Mouse (Mus musculus) fibroblast of lung, adult 2 months (primary cell): ENCODE data around the gene Zfp609.
"Not testable (repeated sequence)": the region's sequence is repeated elsewhere in the genome, so short reads cannot be mapped to it uniquely, and the experiment has no call there.

Experiments used
- DNase-seq: peaks from one replicate; pipeline ENCODE4 v3.0.0-alpha.2; 2011; ENCODE audit warnings: low read depth

Gene Zfp609

DNA sequence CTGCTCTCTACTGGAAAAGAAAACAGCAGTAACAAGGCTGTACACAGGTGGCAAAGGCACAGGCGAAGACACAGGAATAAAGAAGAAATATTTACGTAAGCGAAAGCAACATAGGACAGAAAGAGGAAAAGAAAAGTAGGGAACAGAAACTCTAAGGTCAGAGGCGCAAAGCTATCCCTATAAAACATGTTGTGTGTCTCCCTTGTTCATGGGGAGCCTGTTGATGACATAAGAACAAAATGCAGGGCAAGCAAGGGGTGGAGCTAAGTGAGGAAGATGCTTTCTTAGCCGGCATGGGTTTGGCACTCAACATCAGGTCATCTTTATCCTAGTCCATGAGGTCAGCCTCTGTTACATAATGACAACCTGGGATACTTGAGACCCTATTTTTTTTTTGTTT, 109.2 kb downstream of the Zfp609 start:
- no peak for DNase-seq

- no peak for DNase-seq
Measured at GRCm38 (mm10) chr9:65703926-65704595, 123.3 kb downstream of the Zfp609 start.

DNA sequence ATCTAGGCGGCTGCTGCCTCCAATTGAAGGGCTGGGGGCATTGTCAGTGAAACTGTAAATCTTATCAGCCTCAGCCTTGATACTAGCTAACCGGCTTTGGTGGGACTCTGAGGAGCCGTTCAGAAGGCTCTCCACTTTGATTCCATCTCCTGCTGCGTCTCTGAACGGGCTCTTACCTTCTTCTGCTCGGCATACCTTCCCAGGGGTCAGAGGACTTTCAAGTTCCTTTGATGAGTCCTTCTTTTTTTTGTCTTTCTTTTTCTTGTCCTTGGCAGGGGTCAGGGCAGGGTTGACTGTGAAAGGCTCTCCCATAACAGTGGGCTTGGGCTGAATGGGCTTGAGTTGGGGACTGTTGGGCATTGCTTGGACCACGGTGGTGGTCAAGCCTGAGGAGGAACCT, 124.1 kb downstream of the Zfp609 start:
- no peak for DNase-seq

GRCm38 (mm10) chr9:65702286-65702685, 125.1 kb downstream of the Zfp609 start:
- no peak for DNase-seq

- DNase-seq = no peak
Measured at GRCm38 (mm10) chr9:65700504-65700903, 126.9 kb downstream of the Zfp609 start.

DNA sequence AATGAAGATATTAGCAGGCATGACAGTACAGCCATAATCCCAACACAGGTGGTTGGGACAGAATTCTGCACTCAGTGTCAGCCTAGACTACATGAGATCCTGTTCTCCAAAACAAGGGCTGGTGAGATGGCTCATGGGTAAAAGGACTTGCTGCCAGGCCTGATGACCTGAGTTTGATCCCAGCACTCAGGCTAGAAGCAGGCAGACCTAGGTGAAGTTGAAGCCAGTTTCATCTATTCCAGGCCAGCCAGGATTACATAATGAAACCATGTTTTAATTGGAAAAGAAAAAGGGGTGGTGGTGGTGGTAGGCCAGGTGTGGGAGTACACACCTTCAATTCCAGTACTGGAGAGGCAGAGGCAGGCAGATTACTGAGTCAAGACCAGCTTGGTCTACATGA, 129.4 kb downstream of the Zfp609 start:
- DNase-seq = no peak

DNA sequence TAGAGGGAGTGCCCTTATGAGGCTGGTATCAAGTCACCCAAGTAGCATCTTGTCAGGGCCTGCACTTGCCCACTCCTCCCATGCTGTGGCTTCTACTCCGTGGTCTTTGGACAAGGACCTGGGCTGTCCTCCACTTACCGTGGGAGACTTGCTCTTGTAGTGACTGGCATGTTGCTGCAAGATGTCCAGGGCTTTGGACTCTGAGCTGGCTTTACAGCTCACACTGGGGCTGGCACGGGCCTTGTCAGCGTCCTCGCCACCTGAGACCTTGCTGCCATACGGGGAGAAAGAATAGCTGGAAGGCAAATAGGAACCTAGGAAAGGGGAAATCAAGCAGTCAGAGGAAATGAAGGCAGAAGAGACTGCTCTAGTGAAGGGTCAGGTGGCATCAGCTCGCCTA, 130.0 kb downstream of the Zfp609 start:
- no peak for DNase-seq

DNA sequence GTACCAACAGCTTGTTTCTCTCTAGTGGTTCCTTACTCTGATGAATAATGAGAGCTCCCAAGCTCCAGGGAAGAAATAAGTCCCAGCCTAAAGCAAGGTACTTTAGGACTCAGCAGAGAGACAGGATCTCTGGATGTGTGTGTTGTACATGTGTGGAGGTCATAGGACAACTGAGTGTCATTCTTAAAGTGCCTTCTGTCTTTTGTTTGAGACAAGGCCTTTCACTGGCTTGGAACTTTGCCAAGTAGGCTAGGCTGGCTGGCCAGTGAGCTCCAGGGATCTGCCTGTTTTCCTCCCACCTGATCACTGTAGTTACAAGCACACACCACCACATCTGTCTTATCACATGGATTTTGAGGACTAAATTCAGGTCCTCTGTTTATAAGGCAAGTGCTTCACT, 131.0 kb downstream of the Zfp609 start:
- DNase-seq = no peak

- DNase-seq = peak; percentile 71
Measured at GRCm38 (mm10) chr9:65695646-65696045, 131.7 kb downstream of the Zfp609 start.

DNA sequence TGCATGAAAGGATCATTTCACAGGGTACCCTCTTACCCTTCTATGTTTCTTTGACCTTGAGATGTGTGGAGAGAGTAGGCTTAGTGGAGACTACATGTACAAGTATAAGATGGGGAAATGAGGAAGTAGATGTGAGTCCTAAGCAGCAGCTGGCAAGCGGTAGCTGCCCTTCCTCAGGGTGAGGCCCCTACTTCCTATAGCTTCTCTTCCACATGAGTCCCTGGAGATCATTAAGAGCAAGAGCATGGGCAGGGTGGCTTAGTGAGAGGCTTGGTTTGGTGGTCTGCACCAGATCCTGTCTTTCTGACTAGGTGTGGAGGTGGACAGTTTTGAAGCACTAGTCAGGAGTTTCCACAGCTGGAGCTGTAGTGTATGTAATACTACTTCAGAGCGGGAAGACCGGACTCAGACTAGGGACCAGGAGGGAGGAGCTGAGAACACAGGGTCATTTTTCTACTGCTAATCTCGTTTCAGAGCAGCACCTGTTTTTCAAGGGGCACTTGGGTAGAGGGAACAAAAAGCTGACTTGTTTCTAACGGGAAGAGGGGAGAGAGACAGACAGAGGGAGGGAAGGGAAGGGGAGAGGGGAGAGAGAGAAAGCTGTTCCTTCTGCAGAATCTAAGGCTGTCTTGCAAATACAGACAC, 134.3 kb downstream of the Zfp609 start:
- DNase-seq = no peak

GRCm38 (mm10) chr9:65692466-65692865, 134.9 kb downstream of the Zfp609 start:
- no peak for DNase-seq

DNA sequence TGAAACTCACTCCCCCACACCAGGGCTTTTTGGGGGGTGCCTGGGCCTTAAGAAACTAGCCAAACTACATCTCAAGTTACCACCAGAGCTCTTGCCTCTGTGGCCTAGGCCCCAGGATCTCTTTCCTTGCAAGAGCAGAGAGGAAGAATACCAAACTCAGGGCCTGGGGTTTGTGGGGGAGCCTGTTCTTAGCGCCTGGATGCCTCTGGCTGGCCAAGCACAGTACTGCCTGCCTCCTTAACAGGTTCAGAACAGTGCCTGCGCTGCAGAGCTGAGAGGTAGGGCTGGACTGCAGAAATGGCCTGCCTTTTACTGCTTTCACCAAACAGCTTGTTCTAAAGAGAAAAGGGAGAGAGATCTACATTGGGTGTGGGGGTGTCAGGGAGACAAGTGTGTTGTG, 137.5 kb downstream of the Zfp609 start:
- not testable (repeated sequence) for DNase-seq

- DNase-seq = no peak
Measured at GRCm38 (mm10) chr9:65684704-65685103, 142.7 kb downstream of the Zfp609 start.

DNA sequence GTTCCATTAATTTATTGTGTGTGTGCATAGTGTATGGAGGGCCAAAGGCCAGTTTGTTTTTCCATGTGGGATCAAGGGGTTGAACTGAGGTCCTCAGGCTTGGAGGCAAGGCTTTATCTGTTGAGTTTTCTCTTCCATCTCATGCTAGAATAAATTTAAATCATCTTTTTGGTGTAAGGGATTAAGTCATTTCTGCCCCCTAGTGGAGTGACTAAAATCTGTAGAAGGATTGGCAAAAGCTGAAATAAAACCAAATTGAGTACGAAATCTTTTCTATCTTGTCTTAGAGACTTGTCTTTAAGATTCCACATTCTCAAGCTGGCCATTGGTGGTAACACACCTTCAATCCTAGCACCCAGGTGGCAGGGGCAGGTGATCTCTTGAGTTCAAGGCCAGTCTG, 144.4 kb downstream of the Zfp609 start:
- no peak for DNase-seq

DNA sequence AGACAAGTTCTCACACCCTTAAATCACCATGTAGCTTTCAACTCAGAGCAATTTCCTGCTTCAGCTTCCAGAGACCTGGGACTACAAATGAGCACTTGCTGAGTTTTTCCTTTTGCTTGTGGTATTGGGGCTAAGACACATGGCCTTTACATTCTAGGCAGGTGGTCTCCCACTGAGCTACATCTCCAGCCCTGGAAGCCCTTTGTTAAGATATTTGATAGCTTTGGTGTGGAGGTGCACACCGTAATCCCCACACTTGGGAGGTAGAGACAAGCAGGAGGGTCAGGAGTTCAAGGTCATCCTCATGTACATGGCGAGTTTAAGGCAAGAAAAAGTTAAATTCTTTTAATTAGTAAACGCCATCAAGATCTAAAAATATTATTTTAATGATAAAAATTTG, 145.2 kb downstream of the Zfp609 start:
- DNase-seq = no peak

DNA sequence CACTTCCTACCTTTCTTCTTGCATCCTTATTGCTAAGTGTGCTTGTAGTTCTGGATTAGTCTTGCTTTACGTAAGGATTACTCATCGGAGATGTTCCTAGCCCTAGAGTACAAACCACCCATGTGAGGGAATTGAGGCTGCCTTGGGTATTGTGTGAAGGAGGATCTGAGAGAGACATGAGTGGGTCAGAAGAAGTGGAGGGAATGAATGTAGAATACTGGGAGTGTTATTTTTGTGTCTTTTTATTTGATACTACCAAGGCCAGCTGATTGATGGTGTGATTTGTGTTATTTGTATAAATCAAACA, 145.8 kb downstream of the Zfp609 start:
- no peak for DNase-seq

DNA sequence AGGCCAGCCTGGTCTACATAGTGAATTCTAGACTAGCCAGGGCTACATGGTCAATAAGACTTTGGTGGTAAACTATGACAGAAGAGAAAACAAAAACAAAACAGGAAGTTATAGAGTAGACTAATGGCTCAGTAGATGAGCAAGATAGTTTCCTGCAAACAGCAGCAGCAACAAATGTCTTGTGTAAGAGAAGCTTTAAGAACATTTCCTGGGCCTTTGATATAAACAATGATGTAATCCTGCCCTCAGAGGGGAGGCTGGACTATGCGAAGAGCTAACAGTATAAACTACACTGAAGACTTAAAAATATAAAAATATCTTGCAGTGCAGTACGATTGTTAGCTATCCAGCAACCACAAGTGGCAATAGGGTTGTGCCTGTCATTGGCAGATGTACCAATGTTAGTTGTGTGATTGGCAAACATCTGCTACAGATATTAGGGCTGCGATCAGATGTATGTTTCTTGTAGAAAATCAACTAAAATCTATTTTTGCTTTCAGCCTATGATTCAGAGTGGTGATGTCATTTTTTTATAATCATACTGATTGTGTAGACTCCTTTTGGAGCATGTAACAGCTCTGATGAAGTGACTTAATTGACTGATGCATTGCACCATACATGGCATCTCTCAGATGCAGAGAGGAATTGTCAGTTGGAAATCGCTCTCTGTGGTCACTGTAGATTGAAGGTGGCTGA, 146.3 kb downstream of the Zfp609 start:
- no peak for DNase-seq

- DNase-seq = no peak
Measured at GRCm38 (mm10) chr9:65679181-65679761, 148.1 kb downstream of the Zfp609 start.

DNA sequence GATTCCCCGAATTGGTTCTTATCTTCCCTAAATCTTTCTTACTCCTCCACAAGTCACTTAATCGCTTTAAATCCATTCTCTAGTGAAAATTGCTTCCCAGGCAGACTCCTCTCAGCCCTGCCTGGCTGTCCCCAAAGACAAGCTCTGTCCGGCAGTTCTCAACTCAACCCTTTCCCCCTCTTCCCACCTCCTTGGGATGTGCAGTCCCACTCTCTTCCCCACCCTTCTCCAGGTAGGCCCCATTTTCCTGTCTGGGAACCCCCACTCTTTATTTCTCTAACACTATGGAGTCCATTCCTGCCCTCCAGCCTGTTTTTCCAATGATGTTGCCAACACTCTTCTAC, 150.3 kb downstream of the Zfp609 start:
- no peak for DNase-seq

DNA sequence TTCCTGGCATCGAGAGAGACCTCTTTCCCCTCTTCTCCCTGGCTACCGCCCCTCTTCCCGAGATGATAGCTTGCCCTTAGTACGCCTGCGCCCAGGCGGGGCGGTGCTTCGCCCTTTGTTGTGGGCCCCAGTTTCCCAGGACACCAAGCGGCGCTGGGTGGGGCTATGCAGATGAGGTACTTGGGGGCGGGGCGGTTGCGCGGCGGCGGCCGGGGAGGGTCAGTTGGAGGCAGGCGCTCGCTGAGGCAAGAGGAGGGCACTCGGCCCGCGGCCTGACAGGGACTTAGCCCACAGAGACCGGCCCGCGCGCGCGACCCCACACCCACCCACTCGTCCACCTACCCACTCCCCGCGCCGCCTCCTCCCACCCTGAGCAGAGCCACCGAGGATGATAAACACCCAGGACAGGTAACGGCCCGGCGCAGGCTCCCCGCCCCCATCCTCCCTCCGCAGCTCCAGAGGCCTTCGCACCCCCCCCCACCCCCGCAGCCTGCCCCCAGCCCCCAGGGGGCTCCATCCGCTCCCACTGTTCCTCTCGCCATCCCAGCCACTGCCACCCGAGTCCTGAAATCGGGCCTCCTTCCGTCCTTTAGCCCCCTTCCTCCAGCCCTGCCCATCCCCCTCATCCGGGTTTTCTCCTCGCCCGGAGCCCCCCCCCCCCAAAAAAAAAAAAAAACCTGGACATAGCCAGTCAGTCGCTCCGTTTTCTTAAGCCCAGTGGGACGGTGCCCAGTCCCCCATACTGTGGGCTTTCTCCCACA, 150.8 kb downstream of the Zfp609 start:
- peak; percentile 88 for DNase-seq

GRCm38 (mm10) chr9:65675461-65676357, 151.7 kb downstream of the Zfp609 start:
- no peak for DNase-seq

- DNase-seq = no peak
Measured at GRCm38 (mm10) chr9:65672996-65673395, 154.4 kb downstream of the Zfp609 start.
